Mouse (Mus musculus): ENCODE data around the gene Coq10b. TPM values are rescaled to one million over a fixed set of nuclear protein-coding genes. Genes with fewer than 3 reads are reported as not detected.
"Not testable (repeated sequence)": the region's sequence is repeated elsewhere in the genome, so short reads cannot be mapped to it uniquely, and the experiment has no call there.

Gene Coq10b
- polyA plus RNA-seq, 1 experiment from 2014 or later, result 23.9 TPM

GRCm38 (mm10) chr1:55053596-55053995, 1.0 kb downstream of the Coq10b start:
- Histone ChIP-seq H3K27me3 (ENCODE audit: insufficient read depth, low read length) (no peaks in the 10 kb centered on the region), H3K4me3 (replicated peaks; ENCODE audit: low read depth, low read length) (peak overlapping the region; percentile 71), H3K9me3 (replicated peaks; ENCODE audit: low read length) (no peaks in the 10 kb centered on the region), H3K27ac (peak overlapping the region; percentile 89; the same call in 1 of the 2 replicates), H3K9ac (ENCODE audit: low read depth, low read length) (peak overlapping the region; percentile 72; the same call in 1 of the 2 replicates), H3K4me2 (ENCODE audit: low read length) (peak overlapping the region; percentile 85), H3K4me1 (replicated peaks; ENCODE audit: insufficient read depth, low read length) (0 out of 2 replicates have a peak, but pooled peaks cover 3% of the 10 kb centered on the region), H3K36me3 (ENCODE audit: insufficient read depth, low read length) (no peaks in the 10 kb centered on the region)
- DNase-seq (ENCODE audit: low spot score) (no peak), ATAC-seq (replicated peaks; ENCODE audit: low FRiP score, low read depth) (no peak)
- no peak for TF ChIP-seq CTCF (IDR thresholded peaks at IDR 0.05; ENCODE audit: low read depth)
- WGBS, result 81% methylated on average over 4 of the region's 4 CpGs

- 76% methylated on average over 5 of the region's 5 CpGs for WGBS
- no peak overlapping the region for H3K27ac ChIP-seq
Measured at GRCm38 (mm10) chr1:55055322-55056115, 2.9 kb downstream of the Coq10b start.

GRCm38 (mm10) chr1:55058383-55058782, 5.8 kb downstream of the Coq10b start:
- not testable (repeated sequence) for ATAC-seq (replicated peaks; ENCODE audit: low FRiP score, low read depth)
- WGBS, result 89% methylated on average over 2 of the region's 3 CpGs

More at GRCm38 (mm10) chr1:55055322-55056115, 2.9 kb downstream of the Coq10b start:
- DNase-seq (ENCODE audit: low spot score) (no peak), ATAC-seq (replicated peaks; ENCODE audit: low FRiP score, low read depth) (no peak)
- H3K4me3 ChIP-seq (replicated peaks; ENCODE audit: low read depth, low read length), result no peak overlapping the region
- no peaks in the 10 kb centered on the region for H3K27me3 ChIP-seq (ENCODE audit: insufficient read depth, low read length)
- H3K36me3 ChIP-seq (ENCODE audit: insufficient read depth, low read length), result no peaks in the 10 kb centered on the region
- no peak overlapping the region for H3K9ac ChIP-seq (ENCODE audit: low read depth, low read length)
- no peak for TF ChIP-seq CTCF (IDR thresholded peaks at IDR 0.05; ENCODE audit: low read depth)
- H3K4me2 ChIP-seq (ENCODE audit: low read length), result no peak overlapping the region
- no peaks in the 10 kb centered on the region for H3K9me3 ChIP-seq (replicated peaks; ENCODE audit: low read length)
- 0 out of 2 replicates have a peak, but pooled peaks cover 3% of the 10 kb centered on the region for H3K4me1 ChIP-seq (replicated peaks; ENCODE audit: insufficient read depth, low read length)

GRCm38 (mm10) chr1:55061099-55061498, 8.5 kb downstream of the Coq10b start:
- no peak overlapping the region for H3K27ac ChIP-seq
- TF ChIP-seq CTCF (IDR thresholded peaks at IDR 0.05; ENCODE audit: low read depth), result no peak
- no peak overlapping the region for H3K4me2 ChIP-seq (ENCODE audit: low read length)
- no peaks in the 10 kb centered on the region for H3K27me3 ChIP-seq (ENCODE audit: insufficient read depth, low read length)
- no peak overlapping the region for H3K9ac ChIP-seq (ENCODE audit: low read depth, low read length)
- DNase-seq (ENCODE audit: low spot score), result no peak
- ATAC-seq (replicated peaks; ENCODE audit: low FRiP score, low read depth), result no peak
- H3K4me1 ChIP-seq (replicated peaks; ENCODE audit: insufficient read depth, low read length), result no peaks in the 10 kb centered on the region
- H3K9me3 ChIP-seq (replicated peaks; ENCODE audit: low read length), result no peaks in the 10 kb centered on the region
- 94% methylated on average over 5 of the region's 5 CpGs for WGBS
- H3K4me3 ChIP-seq (replicated peaks; ENCODE audit: low read depth, low read length), result no peak overlapping the region
- H3K36me3 ChIP-seq (ENCODE audit: insufficient read depth, low read length), result peaks cover 21% of the 10 kb centered on the region; the same call in 1 of the 2 replicates

More at GRCm38 (mm10) chr1:55058383-55058782, 5.8 kb downstream of the Coq10b start:
- H3K9me3 ChIP-seq (replicated peaks; ENCODE audit: low read length); H3K27ac ChIP-seq; H3K4me3 ChIP-seq (replicated peaks; ENCODE audit: low read depth, low read length); H3K36me3 ChIP-seq (ENCODE audit: insufficient read depth, low read length); H3K27me3 ChIP-seq (ENCODE audit: insufficient read depth, low read length); H3K4me1 ChIP-seq (replicated peaks; ENCODE audit: insufficient read depth, low read length); DNase-seq (ENCODE audit: low spot score); H3K4me2 ChIP-seq (ENCODE audit: low read length); H3K9ac ChIP-seq (ENCODE audit: low read depth, low read length): not testable (repeated sequence)

- H3K4me2 ChIP-seq (ENCODE audit: low read length), result no peak overlapping the region
- 91% methylated on average over 4 of the region's 4 CpGs for WGBS
- no peak overlapping the region for H3K9ac ChIP-seq (ENCODE audit: low read depth, low read length)
- no peak for TF ChIP-seq CTCF (IDR thresholded peaks at IDR 0.05; ENCODE audit: low read depth)
- H3K9me3 ChIP-seq (replicated peaks; ENCODE audit: low read length), result no peaks in the 10 kb centered on the region
- no peak overlapping the region for H3K4me3 ChIP-seq (replicated peaks; ENCODE audit: low read depth, low read length)
- H3K4me1 ChIP-seq (replicated peaks; ENCODE audit: insufficient read depth, low read length), result no peaks in the 10 kb centered on the region
- no peak for DNase-seq (ENCODE audit: low spot score)
- H3K27me3 ChIP-seq (ENCODE audit: insufficient read depth, low read length), result no peaks in the 10 kb centered on the region
- ATAC-seq (replicated peaks; ENCODE audit: low FRiP score, low read depth), result no peak
- peaks cover 25% of the 10 kb centered on the region; the same call in 1 of the 2 replicates for H3K36me3 ChIP-seq (ENCODE audit: insufficient read depth, low read length)
- H3K27ac ChIP-seq, result no peak overlapping the region
Measured at GRCm38 (mm10) chr1:55061772-55062171, 9.2 kb downstream of the Coq10b start.

- not testable (repeated sequence) for DNase-seq (ENCODE audit: low spot score); H3K27me3 ChIP-seq (ENCODE audit: insufficient read depth, low read length); ATAC-seq (replicated peaks; ENCODE audit: low FRiP score, low read depth); H3K9me3 ChIP-seq (replicated peaks; ENCODE audit: low read length); H3K27ac ChIP-seq; H3K4me3 ChIP-seq (replicated peaks; ENCODE audit: low read depth, low read length); H3K4me1 ChIP-seq (replicated peaks; ENCODE audit: insufficient read depth, low read length); H3K4me2 ChIP-seq (ENCODE audit: low read length); H3K9ac ChIP-seq (ENCODE audit: low read depth, low read length)
- H3K36me3 ChIP-seq (ENCODE audit: insufficient read depth, low read length), result peaks cover 20% of the 10 kb centered on the region; the same call in 1 of the 2 replicates
Measured at GRCm38 (mm10) chr1:55072328-55072727, 19.8 kb downstream of the Coq10b start.
